Mouse (Mus musculus): ENCODE data around the gene Ticam1. TPM values are rescaled to one million over a fixed set of nuclear protein-coding genes. Genes with fewer than 3 reads are reported as not detected.
A peak's percentile ranks its signal among the peaks of the same experiment; 100 is the strongest.

The Ticam1 gene
- total and polyA plus RNA-seq, 3 experiments = 6.4 to 18.6 (median 17.6) TPM

DNA sequence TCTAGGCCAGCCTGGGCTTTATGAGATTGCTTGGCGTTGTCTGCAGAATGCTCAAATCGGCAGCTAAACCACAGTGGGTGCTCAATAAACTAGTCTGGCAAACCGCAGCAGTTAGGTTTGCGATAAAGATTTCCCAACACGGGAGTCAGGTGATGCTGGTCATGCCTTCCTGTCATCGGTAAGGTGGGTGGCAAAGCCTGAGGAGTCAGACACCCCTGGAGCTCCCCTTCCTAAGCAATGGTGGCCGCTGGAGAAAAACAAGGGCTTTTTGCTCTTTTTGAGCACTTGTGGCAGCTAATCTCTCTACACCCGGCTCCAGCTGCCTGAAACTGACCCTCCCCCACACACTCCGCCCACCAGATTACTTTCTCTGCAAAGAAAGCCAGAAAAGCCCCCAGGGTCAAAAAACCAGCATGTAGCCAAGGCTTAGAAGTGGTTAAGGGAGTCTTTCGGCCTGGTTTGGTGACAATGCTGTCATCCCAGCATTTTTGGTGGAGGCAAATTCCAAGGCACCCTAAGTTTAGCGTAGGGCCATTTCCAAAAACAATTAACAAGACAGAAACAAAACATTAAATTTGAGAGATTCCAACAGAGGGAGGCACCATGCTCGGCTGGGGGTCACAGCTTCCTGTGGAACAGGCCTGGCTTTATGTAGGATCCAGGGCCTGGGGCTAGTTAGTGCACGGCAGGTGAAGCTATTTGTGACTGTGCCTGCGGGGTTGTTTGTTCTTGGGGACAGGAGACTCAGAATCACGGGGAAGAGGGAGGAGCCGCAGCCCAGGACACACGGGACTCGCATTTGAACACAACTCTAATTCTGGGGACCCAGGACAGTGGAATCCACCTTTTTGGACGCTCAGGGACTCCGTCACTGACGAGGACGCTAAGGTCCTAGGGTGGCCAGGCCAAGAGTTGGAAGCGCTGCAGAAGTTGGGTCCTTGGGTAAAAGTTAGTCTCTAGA lies 13.1 kb upstream of the Ticam1 start:
- no peak for TF ChIP-seq CTCF (conservative IDR thresholded peaks at IDR 0.05 in 1 of 2, IDR thresholded peaks at IDR 0.05 in 1 of 2; ENCODE audit: low read depth in 2 of 2, low read length in 2 of 2)
- peak; percentile 50; the same call in 1 of the 2 replicates for TF ChIP-seq MAX (IDR thresholded peaks at IDR 0.05; ENCODE audit: low read length)
- TF ChIP-seq MXI1 (IDR thresholded peaks at IDR 0.05; ENCODE audit: low read depth, low read length) = peak; percentile 48; the same call in 1 of the 2 replicates
- TF ChIP-seq EP300 (IDR thresholded peaks at IDR 0.05; ENCODE audit: low read length) = 0 out of 2 replicates have a peak, but pooled peaks have one; percentile 16
- TF ChIP-seq HCFC1 (IDR thresholded peaks at IDR 0.05; ENCODE audit: low read depth, low read length) = peak; percentile 54; the same call in 1 of the 2 replicates
- TF ChIP-seq NELFE (IDR thresholded peaks at IDR 0.05; ENCODE audit: low read depth, low read length) = no peak; the same call in 1 of the 2 replicates
- no peak for TF ChIP-seq MEF2A (IDR thresholded peaks at IDR 0.05; ENCODE audit: borderline replicate concordance, low read depth, low read length)
- 0 out of 2 replicates have a peak, but pooled peaks have one; percentile 20 for TF ChIP-seq MYC (IDR thresholded peaks at IDR 0.05; ENCODE audit: low read depth, low read length)
- peak; percentile 52 for TF ChIP-seq BHLHE40 (IDR thresholded peaks at IDR 0.05; ENCODE audit: low read depth, low read length)
- no peak for DNase-seq (ENCODE audit: extremely low read depth)

DNA sequence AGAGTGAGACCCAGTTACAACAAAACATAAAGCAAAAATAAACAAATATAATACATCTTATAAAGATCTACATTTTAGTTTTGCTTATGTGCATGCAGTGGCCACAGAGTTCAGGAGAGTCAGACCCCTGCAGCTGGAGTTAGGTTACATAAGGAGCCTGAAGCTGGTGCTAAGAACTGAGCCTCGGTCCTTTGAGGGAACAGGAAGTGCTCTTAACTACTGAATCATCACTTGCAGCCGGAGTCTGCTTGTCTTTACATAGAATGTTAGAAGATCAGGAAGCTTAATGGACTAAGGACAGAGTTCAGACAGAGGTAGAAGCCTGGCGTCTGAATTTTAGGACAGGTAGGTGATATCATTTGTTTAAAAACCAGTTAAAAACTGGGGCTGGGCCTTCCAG lies 12.3 kb upstream of the Ticam1 start:
- H3K79me2 ChIP-seq (replicated peaks; ENCODE audit: control insufficient read depth, extremely low read depth, insufficient read depth, poor library complexity, severe bottlenecking) = no peaks in the 10 kb centered on the region
- no peaks in the 10 kb centered on the region for H3K9me3 ChIP-seq (replicated peaks; ENCODE audit: low read length)
- dilution Hi-C loops (cut with MboI; ENCODE audit: extremely low pct_ligation_motif_present, extremely low pct_unique_long_range_greater_than_20kb, low sequenced_read_pairs) = no loop called here
- H3K4me1 ChIP-seq (ENCODE audit: control insufficient read depth in 1 of 2, insufficient read depth in 2 of 2) = peaks cover 24 to 57% of the 10 kb centered on the region in 2 experiments
- in situ Hi-C loops (cut with MboI; ENCODE audit: low pct_ligation_motif_present, low pct_unique_long_range_greater_than_20kb, low sequenced_read_pairs) = no loop called here
- H3K9ac ChIP-seq (ENCODE audit: insufficient read depth, low read depth) = peak overlapping the region; percentile 61; the same call in 1 of the 2 replicates
- 0 out of 2 replicates have a peak overlapping the region, but pooled peaks have one; percentile 34 for H3K27ac ChIP-seq (ENCODE audit: insufficient read depth, low read depth)
- H3K27me3 ChIP-seq (replicated peaks) = no peaks in the 10 kb centered on the region
- peaks cover 25 to 35% of the 10 kb centered on the region in 2 experiments for H3K36me3 ChIP-seq (replicated peaks in 1 of 2; ENCODE audit: control insufficient read depth in 1 of 2, insufficient read depth in 1 of 2, low read length in 1 of 2)
- no peak for DNase-seq (ENCODE audit: extremely low read depth)
- peak overlapping the region; percentile 67 to 84 (median 67) for H3K4me3 ChIP-seq (replicated peaks in 1 of 3; ENCODE audit: low read depth in 2 of 3, low read length in 2 of 3, poor library complexity in 1 of 3)
- peak overlapping the region; percentile 77 for H3K4me2 ChIP-seq (ENCODE audit: insufficient read depth, low read depth, poor library complexity, severe bottlenecking)
- TF ChIP-seq ZC3H11A (IDR thresholded peaks at IDR 0.05; ENCODE audit: low read depth, low read length) (no peak), CHD1 (IDR thresholded peaks at IDR 0.05; ENCODE audit: low read depth, low read length) (no peak), JUND (conservative IDR thresholded peaks at IDR 0.05; ENCODE audit: low read depth, low read length) (no peak), EP300 (IDR thresholded peaks at IDR 0.05; ENCODE audit: low read length) (no peak), IRF4 (IDR thresholded peaks at IDR 0.05; ENCODE audit: low read depth, low read length) (no peak), ELF1 (IDR thresholded peaks at IDR 0.05; ENCODE audit: low read depth, low read length) (0 out of 2 replicates have a peak, but pooled peaks have one; percentile 18)

More for the DNA sequence above, 13.1 kb upstream of the Ticam1 start:
- no peaks in the 10 kb centered on the region for H3K9me3 ChIP-seq (replicated peaks; ENCODE audit: low read length)
- H3K27ac ChIP-seq (ENCODE audit: insufficient read depth, low read depth) = peak overlapping the region; percentile 34
- dilution Hi-C loops (cut with MboI; ENCODE audit: extremely low pct_ligation_motif_present, extremely low pct_unique_long_range_greater_than_20kb, low sequenced_read_pairs) (no loop called here), in situ Hi-C loops (cut with MboI; ENCODE audit: low pct_ligation_motif_present, low pct_unique_long_range_greater_than_20kb, low sequenced_read_pairs) (no loop called here)
- H3K27me3 ChIP-seq (replicated peaks) = no peaks in the 10 kb centered on the region
- H3K9ac ChIP-seq (ENCODE audit: insufficient read depth, low read depth) = peak overlapping the region; percentile 61
- peaks cover 20 to 28% of the 10 kb centered on the region in 2 experiments for H3K36me3 ChIP-seq (replicated peaks in 1 of 2; ENCODE audit: control insufficient read depth in 1 of 2, insufficient read depth in 1 of 2, low read length in 1 of 2)
- H3K4me2 ChIP-seq (ENCODE audit: insufficient read depth, low read depth, poor library complexity, severe bottlenecking) = peak overlapping the region; percentile 77
- peaks cover 24 to 57% of the 10 kb centered on the region in 2 experiments for H3K4me1 ChIP-seq (ENCODE audit: control insufficient read depth in 1 of 2, insufficient read depth in 2 of 2)
- H3K4me3 ChIP-seq (replicated peaks in 1 of 3; ENCODE audit: low read depth in 2 of 3, low read length in 2 of 3, poor library complexity in 1 of 3) = peak overlapping the region; percentile 67 to 84 (median 67)
- H3K79me2 ChIP-seq (replicated peaks; ENCODE audit: control insufficient read depth, extremely low read depth, insufficient read depth, poor library complexity, severe bottlenecking) = no peaks in the 10 kb centered on the region

All from CH12.LX (cell line).